Mouse (Mus musculus): ENCODE data around the gene Map3k7cl. TPM values are rescaled to one million over a fixed set of nuclear protein-coding genes. Genes with fewer than 3 reads are reported as not detected.

Map3k7cl gene
- polyA plus RNA-seq, 1 experiment from 2014 or later: 0.47 TPM

Other genes starting within 250 kb of the Map3k7cl start
- 32.6 and 35.6 TPM in 2 replicates for gene N6amt1, start 199.1 kb upstream of the Map3k7cl start, polyA plus RNA-seq (2015; fragmentation: Nextera tagmentation; extraction: Ambion mirVana)
- gene Ltn1, start 120.7 kb upstream of the Map3k7cl start, polyA plus RNA-seq (2015; fragmentation: Nextera tagmentation; extraction: Ambion mirVana): 26.9 and 29.5 TPM in 2 replicates
- gene Rwdd2b, start 112.8 kb upstream of the Map3k7cl start, polyA plus RNA-seq (2015; fragmentation: Nextera tagmentation; extraction: Ambion mirVana): 10.3 and 11.5 TPM in 2 replicates
- 45.4 and 50.5 TPM in 2 replicates for gene Usp16, start 98.6 kb upstream of the Map3k7cl start, polyA plus RNA-seq (2015; fragmentation: Nextera tagmentation; extraction: Ambion mirVana)
- 473 and 492 TPM in 2 replicates for gene Cct8, start 57.5 kb upstream of the Map3k7cl start, polyA plus RNA-seq (2015; fragmentation: Nextera tagmentation; extraction: Ambion mirVana)
- 18.6 and 19.7 TPM in 2 replicates for gene Bach1, start 145.6 kb downstream of the Map3k7cl start, polyA plus RNA-seq (2015; fragmentation: Nextera tagmentation; extraction: Ambion mirVana)

Measured in limb, embryonic 13.5 days (tissue).